Mouse (Mus musculus): ENCODE measurements at regions not wholly inside any gene's neighbourhood (a gene's known extent, or its start where the extent isn't known, plus 50 kb on each side); places are given as distances from the start of the nearest gene placed in this dataset.

DNA sequence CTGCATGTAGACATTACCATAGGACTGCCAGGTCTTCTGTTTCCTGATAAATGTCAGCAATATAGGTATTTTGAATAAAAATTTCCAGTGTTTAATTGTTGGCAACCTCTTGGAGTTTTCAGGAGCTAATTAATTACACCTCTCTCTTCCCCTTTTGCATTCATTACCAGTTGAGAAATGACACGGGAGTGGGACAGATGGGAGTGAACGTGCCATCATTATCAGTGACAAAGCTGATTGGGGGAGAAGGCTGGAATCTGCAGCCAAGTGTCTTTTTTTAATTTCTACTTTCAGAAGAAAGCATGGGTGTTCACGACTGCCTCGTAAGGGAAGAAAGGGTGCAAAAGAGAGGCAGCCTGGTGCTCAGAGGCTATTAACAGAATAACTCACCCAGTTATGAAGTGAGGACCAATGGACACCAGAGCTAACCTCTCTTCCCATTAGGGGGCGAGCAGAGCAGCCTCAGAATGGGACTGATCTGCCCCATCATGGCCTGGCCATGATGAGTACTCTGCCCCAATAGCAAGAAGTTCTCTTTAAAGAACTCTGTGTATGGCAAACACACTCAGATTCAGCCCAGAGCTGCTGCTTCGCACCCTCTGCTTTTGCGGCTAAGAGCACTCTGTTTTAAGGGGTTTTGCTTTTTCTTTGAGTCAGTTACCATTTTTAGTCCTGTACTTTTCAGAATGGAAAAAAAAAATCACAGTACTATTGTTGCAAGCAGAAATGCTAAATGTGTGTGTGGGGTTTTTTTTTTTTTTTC lies 55.1 kb upstream of the Spdl1 start:
- Histone ChIP-seq H3K4me2 (ENCODE audit: low read length) (no peak overlapping the region), H3K9ac (replicated peaks; ENCODE audit: low read length) (no peak overlapping the region), H3K9me3 (ENCODE audit: control insufficient read depth, low read length) (no peaks in the 10 kb centered on the region), H3K4me3 (replicated peaks; ENCODE audit: low read depth, low read length) (no peak overlapping the region), H3K27ac (replicated peaks; ENCODE audit: low read depth, low read length) (no peak overlapping the region), H3K27me3 (ENCODE audit: control insufficient read depth, insufficient read depth, low read length) (no peaks in the 10 kb centered on the region), H3K36me3 (ENCODE audit: control insufficient read depth, insufficient read depth, low read length) (no peaks in the 10 kb centered on the region), H3K4me1 (ENCODE audit: control insufficient read depth, insufficient read depth, low read length) (no peaks in the 10 kb centered on the region)
- ATAC-seq (ENCODE audit: low FRiP score, low TSS enrichment) (no peak), DNase-seq (no peak)
- 88% methylated on average over 7 of the region's 7 CpGs for WGBS

DNA sequence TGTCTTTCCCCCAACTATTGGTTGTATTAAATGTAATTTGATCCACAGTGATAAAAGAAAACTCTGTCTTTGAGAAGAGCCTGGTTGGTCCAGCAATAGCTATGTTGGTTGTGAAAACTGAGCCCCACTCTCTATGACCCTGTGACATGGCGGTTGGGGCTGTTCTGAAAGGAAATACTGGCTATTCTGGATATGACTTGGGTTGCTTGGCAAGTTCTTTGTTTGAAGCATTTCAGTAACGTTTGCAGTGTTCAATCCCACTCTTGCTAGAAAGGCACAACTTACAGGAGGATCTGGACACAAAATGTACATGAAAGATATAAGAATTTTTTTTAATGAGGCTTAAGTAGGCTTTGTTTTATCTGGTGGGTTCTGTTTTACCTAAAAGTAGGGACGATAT lies 54.1 kb upstream of the Spdl1 start:
- Histone ChIP-seq H3K9me3 (ENCODE audit: control insufficient read depth, low read length) (no peaks in the 10 kb centered on the region), H3K4me1 (ENCODE audit: control insufficient read depth, insufficient read depth, low read length) (no peaks in the 10 kb centered on the region), H3K27me3 (ENCODE audit: control insufficient read depth, insufficient read depth, low read length) (no peaks in the 10 kb centered on the region), H3K27ac (replicated peaks; ENCODE audit: low read depth, low read length) (no peak overlapping the region), H3K4me2 (ENCODE audit: low read length) (no peak overlapping the region), H3K4me3 (replicated peaks; ENCODE audit: low read depth, low read length) (no peak overlapping the region), H3K36me3 (ENCODE audit: control insufficient read depth, insufficient read depth, low read length) (no peaks in the 10 kb centered on the region), H3K9ac (replicated peaks; ENCODE audit: low read length) (no peak overlapping the region)
- WGBS, result 81% methylated on average over 3 of the region's 3 CpGs
- DNase-seq, result no peak
- no peak for ATAC-seq (ENCODE audit: low FRiP score, low TSS enrichment)

Data from midbrain, embryonic 14.5 days (tissue).